Mouse (Mus musculus) neural tube, embryonic 13.5 days (tissue): Measurements from ENCODE around the gene Vps53. TPM values are rescaled to one million over a fixed set of nuclear protein-coding genes. Genes with fewer than 3 reads are reported as not detected.
A peak's percentile ranks its signal among the peaks of the same experiment; 100 is the strongest.

Experiments
- ATAC-seq: fragments of 200-750 bp; cut with Nextera tagmentation; 2 replicates; pipeline ENCODE4 v1.8.0; 2017; ENCODE audit warnings: low read depth, mild to moderate bottlenecking, moderate TSS enrichment, moderate library complexity
- H3K27ac ChIP-seq: fragments of 300-500 bp; sonication (generic); replicated peaks from 2 replicates; pipeline ENCODE4 v1.5.1; 2015; ENCODE audit warnings: moderate library complexity, mild to moderate bottlenecking, inconsistent platforms
- H3K27me3 ChIP-seq: fragments of 300-500 bp; sonication (generic); 2 replicates; pipeline ENCODE4 v1.6.1; 2015; ENCODE audit warnings: mild to moderate bottlenecking, inconsistent platforms
- H3K36me3 ChIP-seq: fragments of 300-500 bp; sonication (generic); 2 replicates; pipeline ENCODE4 v1.6.1; 2015; ENCODE audit warnings: mild to moderate bottlenecking, inconsistent platforms
- H3K4me1 ChIP-seq: fragments of 300-500 bp; sonication (generic); replicated peaks from 2 replicates; pipeline ENCODE4 v1.6.1; 2015; ENCODE audit warnings: inconsistent platforms
- H3K4me2 ChIP-seq: fragments of 300-500 bp; sonication (generic); 2 replicates; pipeline ENCODE4 v1.6.1; 2015; ENCODE audit warnings: inconsistent platforms, mild to moderate bottlenecking, moderate library complexity
- H3K4me3 ChIP-seq: fragments of 300-500 bp; sonication (generic); 2 replicates; pipeline ENCODE4 v1.5.1; 2015; ENCODE audit warnings: mild to moderate bottlenecking, inconsistent platforms
- H3K9ac ChIP-seq: fragments of 300-500 bp; sonication (generic); 2 replicates; pipeline ENCODE4 v1.6.1; 2015; ENCODE audit warnings: moderate library complexity, mild to moderate bottlenecking, inconsistent platforms
- H3K9me3 ChIP-seq: fragments of 300-500 bp; sonication (generic); 2 replicates; pipeline ENCODE4 v1.6.1; 2016; ENCODE audit warnings: inconsistent platforms
- WGBS: fragments of 180-500 bp; shearing (Covaris S2); methylation state at CpG from one replicate; pipeline ENCODE4 v1.1.7; 2015; 5-methylcytosine and 5-hydroxymethylcytosine counted together
- polyA plus RNA-seq: library from polyadenylated mRNA; unstranded; fragments of >200 nt; fragmentation: Nextera tagmentation; extraction: Ambion mirVana; gene quantifications from 2 replicates; pipeline ENCODE4 v1.2.1, GENCODE M21; 2015

Gene Vps53
- polyA plus RNA-seq, 1 experiment from 2014 or later = 69.3 TPM

- H3K27me3 ChIP-seq = no peaks in the 10 kb centered on the region
- ATAC-seq = no peak
- H3K4me3 ChIP-seq = no peak overlapping the region
- no peak overlapping the region for H3K9ac ChIP-seq
- no peak overlapping the region for H3K4me2 ChIP-seq
- no peak overlapping the region for H3K27ac ChIP-seq
- WGBS = 91% methylated on average over 7 of the region's 7 CpGs
- H3K36me3 ChIP-seq = peaks cover 61% of the 10 kb centered on the region
- no peaks in the 10 kb centered on the region for H3K9me3 ChIP-seq
- H3K4me1 ChIP-seq = no peaks in the 10 kb centered on the region
Observed at GRCm38 (mm10) chr11:76135641-76136437, 43.6 kb downstream of the Vps53 start.

GRCm38 (mm10) chr11:76130859-76131258 is 48.6 kb downstream of the Vps53 start:
- peaks cover 61% of the 10 kb centered on the region for H3K36me3 ChIP-seq
- H3K27me3 ChIP-seq = no peaks in the 10 kb centered on the region
- no peak for ATAC-seq
- no peak overlapping the region for H3K4me2 ChIP-seq
- H3K4me1 ChIP-seq = no peaks in the 10 kb centered on the region
- no peak overlapping the region for H3K9ac ChIP-seq
- H3K27ac ChIP-seq = no peak overlapping the region
- H3K4me3 ChIP-seq = no peak overlapping the region
- H3K9me3 ChIP-seq = no peaks in the 10 kb centered on the region
- 83% methylated on average over 5 of the region's 5 CpGs for WGBS

DNA sequence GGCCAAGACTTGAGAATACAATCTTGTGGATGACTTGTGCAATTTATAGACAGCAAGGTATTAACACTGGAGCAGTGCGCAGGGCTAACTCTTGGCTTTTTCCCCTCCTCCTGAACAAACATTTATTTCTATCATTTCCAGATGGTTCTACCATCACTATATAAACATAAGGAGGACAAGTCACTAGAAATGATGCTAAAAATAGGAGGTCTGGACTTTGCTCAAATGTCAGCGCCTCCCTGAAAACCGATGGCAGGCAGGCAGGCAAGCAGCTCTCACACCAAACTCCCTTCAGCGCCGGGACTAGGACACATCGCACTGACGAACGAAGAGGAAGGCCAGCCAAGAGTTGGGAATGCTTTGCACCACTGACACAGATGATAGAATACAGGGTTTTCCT is 54.1 kb downstream of the Vps53 start:
- no peak overlapping the region for H3K9ac ChIP-seq
- H3K27ac ChIP-seq = no peak overlapping the region
- H3K4me3 ChIP-seq = no peak overlapping the region
- no peaks in the 10 kb centered on the region for H3K27me3 ChIP-seq
- ATAC-seq = no peak
- H3K36me3 ChIP-seq = peaks cover 63% of the 10 kb centered on the region
- WGBS = 86% methylated on average over 8 of the region's 8 CpGs
- no peaks in the 10 kb centered on the region for H3K9me3 ChIP-seq
- no peak overlapping the region for H3K4me2 ChIP-seq
- no peaks in the 10 kb centered on the region for H3K4me1 ChIP-seq

GRCm38 (mm10) chr11:76123517-76123916 is 55.9 kb downstream of the Vps53 start:
- 90% methylated on average over 1 of the region's 1 CpGs for WGBS
- Histone ChIP-seq H3K4me1 (no peaks in the 10 kb centered on the region), H3K9me3 (no peaks in the 10 kb centered on the region), H3K36me3 (peaks cover 64% of the 10 kb centered on the region), H3K4me2 (no peak overlapping the region), H3K27ac (no peak overlapping the region), H3K4me3 (no peak overlapping the region), H3K9ac (no peak overlapping the region), H3K27me3 (no peaks in the 10 kb centered on the region)
- ATAC-seq = no peak

DNA sequence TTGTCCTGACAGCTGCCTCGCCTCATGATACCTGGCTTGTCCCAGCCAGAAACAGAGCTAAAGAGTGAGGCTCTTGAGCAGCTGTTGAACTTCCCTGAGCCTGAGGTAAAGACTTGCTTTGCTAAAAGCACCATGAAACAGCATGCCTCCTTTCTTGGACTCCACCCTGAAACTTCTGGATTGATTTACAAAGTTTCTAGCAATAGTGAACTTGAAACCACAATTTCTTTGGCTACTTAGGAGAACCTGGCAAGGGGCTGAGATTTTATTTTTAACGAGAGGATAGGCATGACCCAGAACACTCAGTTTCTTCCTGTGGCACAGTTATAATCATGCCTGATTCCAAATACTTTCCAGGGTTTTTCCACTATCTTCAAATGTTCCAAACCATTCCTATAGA is 56.9 kb downstream of the Vps53 start:
- Histone ChIP-seq H3K4me2 (no peak overlapping the region), H3K9ac (no peak overlapping the region), H3K27ac (no peak overlapping the region), H3K4me3 (no peak overlapping the region), H3K9me3 (no peaks in the 10 kb centered on the region), H3K27me3 (no peaks in the 10 kb centered on the region), H3K36me3 (peaks cover 70% of the 10 kb centered on the region), H3K4me1 (no peaks in the 10 kb centered on the region)
- no peak for ATAC-seq
- 87% methylated on average over 2 of the region's 2 CpGs for WGBS

- Histone ChIP-seq H3K4me1 (no peaks in the 10 kb centered on the region), H3K9me3 (no peaks in the 10 kb centered on the region), H3K27me3 (no peaks in the 10 kb centered on the region), H3K4me2 (no peak overlapping the region), H3K27ac (no peak overlapping the region), H3K9ac (no peak overlapping the region), H3K4me3 (no peak overlapping the region), H3K36me3 (peaks cover 80% of the 10 kb centered on the region)
- WGBS = 84% methylated on average over 4 of the region's 4 CpGs
- no peak for ATAC-seq
Observed at GRCm38 (mm10) chr11:76121086-76121485, 58.4 kb downstream of the Vps53 start.

DNA sequence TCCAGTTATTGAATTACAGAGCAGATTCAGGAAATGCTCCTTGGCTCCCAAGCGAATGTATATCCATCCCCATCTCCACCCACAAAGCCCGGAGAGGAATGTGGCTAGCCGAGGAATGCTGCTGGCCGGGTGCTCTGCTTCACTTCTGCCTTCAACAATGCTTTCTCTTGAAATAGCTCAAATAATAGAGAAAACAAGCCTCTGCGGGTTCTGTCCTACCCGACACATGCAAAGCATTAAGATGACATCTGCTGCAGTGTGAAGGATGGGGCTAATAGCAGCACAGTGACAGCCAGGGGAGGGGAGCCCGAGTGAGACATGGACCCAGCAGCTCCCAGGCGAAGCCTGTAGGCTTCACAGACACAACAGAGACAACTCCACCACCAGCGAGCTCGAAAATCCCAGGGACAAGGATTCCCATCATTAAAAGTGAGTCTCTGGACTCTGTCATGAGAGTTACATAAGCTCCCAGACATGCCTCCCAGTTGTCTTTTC is 59.0 kb downstream of the Vps53 start:
- WGBS = 78% methylated on average over 10 of the region's 10 CpGs
- H3K4me2 ChIP-seq = no peak overlapping the region
- H3K4me3 ChIP-seq = no peak overlapping the region
- H3K27ac ChIP-seq = no peak overlapping the region
- no peak overlapping the region for H3K9ac ChIP-seq
- ATAC-seq = no peak
- no peaks in the 10 kb centered on the region for H3K27me3 ChIP-seq
- peaks cover 83% of the 10 kb centered on the region for H3K36me3 ChIP-seq
- no peaks in the 10 kb centered on the region for H3K4me1 ChIP-seq
- H3K9me3 ChIP-seq = no peaks in the 10 kb centered on the region

DNA sequence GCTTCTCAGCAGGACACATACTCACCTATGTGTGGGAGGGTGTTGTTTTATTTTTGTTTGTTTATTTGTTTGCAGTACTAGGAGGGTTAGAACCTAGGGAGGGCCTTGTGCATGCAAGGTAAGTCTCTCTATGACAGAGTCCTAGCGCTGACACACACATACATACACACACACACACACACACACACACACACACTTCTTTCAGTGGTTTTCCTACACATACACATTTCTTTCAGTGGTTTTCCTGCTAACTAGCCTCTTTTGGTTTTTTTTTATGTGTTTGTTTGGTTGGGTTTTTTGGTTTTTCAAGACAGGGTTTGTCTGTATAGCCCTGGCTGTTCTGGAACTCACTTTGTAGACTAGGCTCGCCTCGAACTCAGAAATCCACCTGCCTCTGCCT is 69.0 kb downstream of the Vps53 start:
- Histone ChIP-seq H3K4me1 (no peaks in the 10 kb centered on the region), H3K27ac (no peak overlapping the region), H3K36me3 (peaks cover 65% of the 10 kb centered on the region), H3K27me3 (no peaks in the 10 kb centered on the region), H3K4me3 (no peak overlapping the region), H3K9me3 (no peaks in the 10 kb centered on the region), H3K4me2 (no peak overlapping the region), H3K9ac (no peak overlapping the region)
- 100% methylated on average over 3 of the region's 3 CpGs for WGBS
- ATAC-seq = no peak

DNA sequence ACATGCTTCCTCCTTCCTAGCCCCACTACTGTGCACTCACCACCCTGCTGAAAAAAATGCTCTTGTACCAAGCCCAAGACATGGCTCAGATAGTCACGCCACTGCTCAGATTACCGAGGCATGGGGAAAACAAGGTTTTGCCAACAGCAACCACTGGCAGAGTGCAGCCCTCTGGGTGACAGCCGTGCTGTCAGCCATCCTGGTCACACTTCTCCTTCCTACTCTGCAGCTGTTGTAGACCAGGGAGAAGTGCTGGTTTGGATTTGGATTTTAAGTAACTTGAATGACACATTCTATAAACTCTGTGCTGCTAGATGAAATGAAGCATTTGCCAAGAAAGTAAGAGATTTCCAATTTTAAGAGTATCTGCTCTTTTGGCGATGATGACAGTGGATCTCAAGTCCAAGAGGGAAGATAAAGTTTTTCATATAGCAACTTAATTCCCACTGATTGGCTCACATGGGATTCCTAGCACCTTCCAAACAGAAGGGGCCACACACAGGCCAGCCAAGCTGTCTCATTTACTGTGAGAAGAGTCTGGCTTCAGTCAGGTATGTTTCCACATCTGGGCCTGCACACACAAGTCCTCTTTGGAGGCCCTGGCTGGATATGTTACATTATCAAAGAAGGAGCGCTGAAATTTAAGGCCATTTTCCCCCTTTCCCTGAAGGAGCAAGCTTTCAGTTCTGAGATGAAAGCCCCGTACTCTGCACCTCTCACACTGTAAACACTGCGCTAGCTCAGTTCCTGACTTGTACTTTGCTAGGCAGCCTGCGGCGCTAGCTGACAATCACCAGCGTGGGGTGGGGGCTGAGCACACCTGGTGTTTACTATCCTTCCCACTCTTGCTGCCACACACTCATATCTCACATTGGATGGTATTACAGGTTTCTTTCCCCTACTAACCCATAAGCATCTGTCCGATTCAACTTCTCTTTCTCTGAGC is 72.6 kb downstream of the Vps53 start:
- Histone ChIP-seq H3K4me2 (no peak overlapping the region), H3K4me1 (no peaks in the 10 kb centered on the region), H3K27ac (no peak overlapping the region), H3K9me3 (no peaks in the 10 kb centered on the region), H3K4me3 (no peak overlapping the region), H3K36me3 (peaks cover 49% of the 10 kb centered on the region), H3K27me3 (no peaks in the 10 kb centered on the region), H3K9ac (no peak overlapping the region)
- ATAC-seq = no peak
- 93% methylated on average over 11 of the region's 11 CpGs for WGBS

GRCm38 (mm10) chr11:76101154-76101553 is 78.3 kb downstream of the Vps53 start:
- no peak overlapping the region for H3K4me3 ChIP-seq
- H3K27ac ChIP-seq = 0 out of 2 replicates have a peak overlapping the region, but pooled peaks have one; percentile 33
- H3K36me3 ChIP-seq = peaks cover 47% of the 10 kb centered on the region
- ATAC-seq = no peak
- H3K27me3 ChIP-seq = no peaks in the 10 kb centered on the region
- no peak overlapping the region for H3K4me2 ChIP-seq
- peaks cover 12% of the 10 kb centered on the region; the same call in 1 of the 2 replicates for H3K4me1 ChIP-seq
- H3K9me3 ChIP-seq = no peaks in the 10 kb centered on the region
- H3K9ac ChIP-seq = no peak overlapping the region

DNA sequence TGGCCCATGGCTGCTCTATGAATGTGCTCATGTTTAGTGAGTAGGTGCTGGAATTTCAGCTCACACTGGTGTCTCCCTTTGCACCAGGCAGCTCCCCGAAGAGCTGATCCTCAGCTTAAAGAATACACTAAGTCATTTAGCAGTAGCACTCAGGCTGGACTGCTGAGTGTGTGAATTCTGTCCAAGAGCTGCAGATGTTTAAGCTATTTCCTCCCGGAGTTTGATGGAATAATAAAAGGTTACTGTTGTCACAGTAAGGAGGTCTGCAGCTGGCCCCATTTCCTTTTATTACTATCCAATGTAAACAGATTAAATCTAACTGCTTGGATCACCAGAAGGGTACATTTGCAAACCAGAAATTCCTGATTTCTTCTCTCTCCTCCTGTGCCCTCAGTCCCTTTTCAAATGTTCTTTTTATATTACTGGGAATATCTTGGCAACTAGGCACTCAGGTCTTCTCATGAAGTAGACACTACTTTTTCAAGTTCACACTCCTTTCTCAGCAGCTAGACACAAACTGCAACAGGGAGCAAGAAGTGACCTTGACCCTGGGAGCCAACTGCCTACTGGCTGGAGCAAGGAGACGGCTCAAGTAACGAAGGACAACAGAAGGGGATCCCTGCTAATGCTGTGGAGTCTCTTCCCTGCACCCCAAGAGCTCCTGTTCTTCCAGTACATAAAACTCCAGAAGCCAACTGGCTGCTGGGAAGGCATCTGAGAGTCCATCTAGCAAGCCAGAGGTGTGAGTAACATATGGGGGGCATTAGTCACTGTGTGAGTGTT is 80.1 kb downstream of the Vps53 start:
- H3K4me1 ChIP-seq = peaks cover 12% of the 10 kb centered on the region; the same call in 1 of the 2 replicates
- no peak overlapping the region for H3K27ac ChIP-seq
- H3K36me3 ChIP-seq = peaks cover 44% of the 10 kb centered on the region
- 69% methylated on average over 4 of the region's 4 CpGs for WGBS
- no peak overlapping the region for H3K9ac ChIP-seq
- no peak overlapping the region for H3K4me2 ChIP-seq
- no peak for ATAC-seq
- H3K27me3 ChIP-seq = no peaks in the 10 kb centered on the region
- H3K4me3 ChIP-seq = no peak overlapping the region
- no peaks in the 10 kb centered on the region for H3K9me3 ChIP-seq
